Mouse (Mus musculus) lung, postnatal 10 days (tissue): Measurements from ENCODE around the gene Calu.
"Not testable (repeated sequence)": the region's sequence is repeated elsewhere in the genome, so short reads cannot be mapped to it uniquely, and the experiment has no call there.

Experiments used
- DNase-seq: peaks from one replicate; pipeline ENCODE4 v3.0.0; 2021

Gene Calu

DNA sequence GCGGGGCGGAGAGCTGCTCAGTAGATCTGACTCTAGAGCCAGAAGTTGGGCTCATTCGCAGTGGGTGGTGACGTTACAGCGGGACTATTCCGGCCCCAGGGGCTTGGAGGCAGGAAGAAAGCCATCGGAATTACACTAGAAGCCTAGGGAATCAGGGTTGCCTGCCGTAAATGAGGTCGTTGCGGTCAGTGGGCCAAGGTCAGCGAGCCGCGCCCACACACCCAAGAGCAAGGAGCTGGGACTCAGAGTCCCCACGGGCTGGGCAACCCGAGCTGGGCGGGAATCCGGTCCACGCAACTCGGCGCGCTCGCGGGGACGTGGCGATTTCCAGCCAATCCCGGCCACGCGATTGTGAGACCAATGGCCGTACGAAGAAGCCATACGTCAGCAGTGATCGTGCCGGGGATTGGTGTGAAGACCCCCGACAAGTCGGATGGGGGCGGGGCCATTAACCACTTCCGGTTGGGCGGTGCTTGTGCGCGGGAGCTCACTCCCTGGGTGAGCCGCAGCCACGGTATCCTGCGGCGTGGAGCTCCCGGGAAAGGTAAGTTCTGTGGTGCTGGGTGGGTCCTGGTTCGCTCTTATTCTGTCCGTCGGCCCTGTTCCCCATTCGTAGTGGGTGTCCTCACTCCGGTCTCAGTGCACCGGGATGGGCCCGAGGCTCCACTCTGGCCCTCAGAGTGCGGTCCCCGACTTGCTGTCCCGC is at the start of gene Calu:
Calu (plus strand) TSS at position 405 of the 706 bp plus-strand sequence.
- DNase-seq: peak; percentile 100

DNA sequence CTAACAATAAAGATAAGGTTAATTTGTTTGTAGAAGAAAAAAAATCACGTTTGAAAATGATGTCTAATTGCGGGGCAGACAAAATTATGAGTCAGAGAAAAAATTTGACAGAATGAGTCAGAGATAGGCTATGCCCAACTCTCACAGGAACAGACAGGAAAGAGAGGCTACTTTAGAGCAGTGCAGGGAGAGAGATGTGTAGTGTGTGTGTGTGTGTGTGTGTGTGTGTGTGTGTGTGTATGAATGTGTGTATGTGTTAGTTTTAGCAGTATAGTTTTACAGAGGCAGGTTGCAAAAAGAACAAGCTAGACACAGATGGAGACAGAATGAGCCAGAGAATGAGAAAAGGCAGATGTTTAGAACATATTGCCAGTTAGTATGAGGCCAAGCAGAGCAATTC is 48.8 kb upstream of the Calu start:
- DNase-seq: no peak

DNA sequence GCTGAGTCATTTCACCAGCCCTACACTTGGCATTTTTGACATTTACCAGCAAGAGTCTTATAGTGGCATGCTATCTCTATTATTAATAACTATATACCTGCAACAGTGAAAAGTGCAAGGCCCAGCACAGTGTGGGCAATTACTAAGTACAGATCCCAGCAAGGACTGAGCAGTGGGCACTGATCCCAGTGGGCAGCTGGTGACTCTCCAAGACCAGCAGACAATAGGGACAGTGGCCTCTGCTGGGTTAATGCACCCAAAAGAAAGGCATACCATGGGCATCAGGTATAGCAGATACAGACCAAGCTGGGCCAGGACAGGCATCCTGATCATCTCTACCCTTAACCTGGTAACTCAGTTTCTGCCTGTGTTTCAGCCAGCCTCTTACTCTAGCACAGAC is 44.6 kb upstream of the Calu start:
- DNase-seq: no peak

DNA sequence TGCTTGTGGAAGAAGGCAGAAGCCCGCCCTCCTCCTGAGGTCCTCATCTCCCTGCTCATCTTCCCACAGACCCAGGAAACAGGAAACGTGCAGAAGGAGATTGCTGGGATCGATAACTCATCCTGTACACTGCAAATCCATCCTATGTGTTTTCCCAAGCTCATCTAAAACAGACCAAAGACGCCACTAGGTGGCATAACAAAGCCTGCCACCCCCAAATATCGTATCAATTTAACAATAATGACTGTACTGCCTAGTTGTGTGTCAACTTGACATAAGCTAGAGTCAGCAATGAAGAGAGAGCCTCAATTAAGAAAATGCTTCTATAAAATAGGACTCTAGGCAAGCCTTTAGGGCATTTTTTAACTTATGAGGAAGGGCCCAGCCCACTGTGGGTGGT is 44.1 kb upstream of the Calu start:
- no peak for DNase-seq

DNA sequence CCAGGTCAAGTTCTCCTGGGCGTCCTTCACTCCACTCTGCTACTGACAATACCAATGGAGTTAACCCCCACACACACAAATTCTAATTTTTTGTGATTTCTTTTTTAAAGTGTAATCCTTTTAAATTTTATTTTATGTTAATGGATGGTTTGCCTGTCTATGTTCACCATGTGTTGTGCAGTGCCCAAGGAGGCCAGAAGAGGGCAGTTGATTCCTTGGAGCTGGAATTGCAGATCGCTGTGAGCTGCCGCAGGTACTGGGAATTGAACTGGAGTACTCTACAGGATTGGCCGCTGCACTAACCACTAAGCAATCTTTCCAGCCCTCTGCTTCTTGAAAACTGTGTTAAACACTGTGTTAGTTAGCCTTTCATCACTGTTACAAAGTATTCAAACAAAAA is 42.4 kb upstream of the Calu start:
- no peak for DNase-seq

DNA sequence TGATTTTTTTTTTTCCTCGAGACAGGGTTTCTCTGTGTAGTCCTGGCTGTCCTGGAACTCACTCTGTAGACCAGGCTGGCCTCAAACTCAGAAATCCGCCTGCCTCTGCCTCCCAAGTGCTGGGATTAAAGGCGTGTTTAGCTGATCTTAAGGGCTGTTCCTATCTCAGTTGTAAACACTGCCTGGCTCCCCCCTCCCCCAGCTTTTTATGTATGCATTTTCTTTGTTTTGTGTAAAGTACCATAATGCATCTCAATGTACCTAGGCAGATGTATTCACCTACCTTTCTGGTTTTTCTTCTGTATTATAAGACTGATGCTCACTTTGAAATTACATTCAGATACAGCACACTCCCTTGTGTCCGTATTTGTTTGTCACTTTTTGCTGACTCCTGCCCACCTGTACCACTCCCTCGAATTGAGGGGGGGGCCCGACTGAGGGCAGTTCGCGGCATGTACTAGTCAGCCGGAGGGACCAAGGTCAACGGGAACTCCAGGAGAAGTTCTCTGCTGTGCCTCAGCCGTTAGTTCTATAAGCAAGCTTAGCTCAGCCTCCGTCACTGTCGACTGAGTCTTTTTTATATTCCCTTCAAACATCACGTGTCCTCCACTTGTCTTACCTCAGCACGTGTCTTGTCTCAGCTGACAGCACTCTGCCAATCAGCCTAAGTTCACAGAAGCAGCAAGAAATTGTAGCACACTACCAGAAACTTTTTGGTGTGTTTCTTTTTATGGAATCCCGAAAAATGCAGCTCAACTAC is 38.8 kb upstream of the Calu start:
- no peak for DNase-seq

DNA sequence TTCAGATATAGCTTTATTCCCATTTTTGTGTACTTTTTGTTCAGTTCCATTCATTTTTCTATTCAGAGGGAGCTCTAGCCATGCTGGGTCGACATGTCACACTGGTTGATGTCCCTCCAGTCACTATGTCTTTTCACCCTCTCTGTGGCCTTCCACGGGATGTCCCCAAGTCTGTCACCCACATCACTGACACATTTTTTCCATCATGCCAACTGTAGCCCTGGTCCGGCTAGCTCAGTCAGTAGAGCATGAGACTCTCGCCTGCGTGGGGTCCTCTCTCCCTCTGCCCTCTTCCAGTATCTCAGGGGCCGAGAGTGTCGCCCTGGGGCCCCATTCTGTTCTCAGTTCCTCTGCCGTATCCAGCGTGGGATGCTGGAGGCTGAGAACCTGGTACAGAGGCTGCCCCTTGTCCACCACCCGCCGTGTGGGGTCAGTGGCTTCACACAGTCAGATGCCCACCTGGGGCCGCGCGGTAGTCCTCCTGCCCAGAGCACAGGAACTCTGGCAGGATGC is 34.1 kb upstream of the Calu start:
- DNase-seq: no peak

DNA sequence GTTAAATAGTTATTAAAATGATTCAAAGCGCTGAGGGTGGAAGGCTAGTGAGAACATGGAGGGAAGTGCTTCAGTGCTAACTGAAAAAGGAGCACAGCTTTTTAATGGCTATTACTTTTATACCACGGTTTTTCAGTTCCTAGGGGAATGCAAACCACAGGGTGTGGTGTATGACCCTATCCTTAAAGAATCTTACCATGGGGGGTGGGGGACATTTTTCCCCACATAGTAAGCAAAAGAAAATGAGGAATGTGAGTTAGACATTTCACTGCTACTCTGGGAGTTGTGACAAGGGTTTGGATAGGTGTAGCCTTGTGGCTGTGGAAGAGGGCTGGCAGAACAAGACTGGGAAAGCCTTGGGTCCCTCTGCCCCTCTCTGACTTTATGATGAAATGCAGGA is 30.6 kb upstream of the Calu start:
- DNase-seq: no peak

DNA sequence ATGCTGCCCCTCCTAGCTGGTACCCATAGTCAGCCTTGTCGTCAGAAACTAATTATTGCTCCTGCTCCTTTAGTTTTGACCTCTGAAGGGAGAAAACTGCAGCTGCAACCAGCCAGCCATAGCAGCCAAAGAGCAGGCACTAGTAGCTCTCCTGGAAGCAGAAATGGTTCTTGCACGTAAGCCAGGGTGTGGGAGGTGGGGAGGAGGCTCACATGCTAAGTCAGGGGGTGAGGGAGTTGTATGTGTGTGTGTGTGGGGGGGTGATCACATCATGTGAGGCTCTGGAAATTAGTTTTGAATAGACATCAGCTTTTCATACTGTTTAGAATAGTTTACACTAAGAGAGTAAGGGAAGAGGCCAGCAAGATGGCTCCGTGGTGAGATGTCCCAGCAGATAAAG is 29.9 kb upstream of the Calu start:
- DNase-seq: no peak

DNA sequence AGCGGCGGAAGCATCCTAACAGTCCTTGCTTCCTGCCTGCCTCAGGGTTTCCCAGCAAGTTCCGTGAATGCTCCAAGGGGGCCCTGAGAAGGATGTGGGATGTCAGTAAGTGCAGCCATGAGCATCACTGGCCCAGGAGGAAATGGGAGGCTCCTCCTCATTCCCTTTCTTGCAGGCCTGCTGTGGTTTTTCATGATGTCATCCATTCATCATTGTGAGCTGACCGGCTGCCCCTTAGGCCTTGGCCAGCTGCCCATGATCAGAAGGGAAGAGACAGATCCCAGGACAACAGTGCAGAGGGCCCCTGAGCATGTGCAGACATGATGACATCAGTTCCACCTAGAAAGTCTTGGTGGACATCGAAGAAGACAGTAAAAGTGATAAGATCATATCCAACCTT is 29.0 kb upstream of the Calu start, which contains the start of gene Fam71f1:
Fam71f1 (plus strand) TSS at position 262 of the 400 bp plus-strand sequence.
- peak; percentile 76 for DNase-seq

DNA sequence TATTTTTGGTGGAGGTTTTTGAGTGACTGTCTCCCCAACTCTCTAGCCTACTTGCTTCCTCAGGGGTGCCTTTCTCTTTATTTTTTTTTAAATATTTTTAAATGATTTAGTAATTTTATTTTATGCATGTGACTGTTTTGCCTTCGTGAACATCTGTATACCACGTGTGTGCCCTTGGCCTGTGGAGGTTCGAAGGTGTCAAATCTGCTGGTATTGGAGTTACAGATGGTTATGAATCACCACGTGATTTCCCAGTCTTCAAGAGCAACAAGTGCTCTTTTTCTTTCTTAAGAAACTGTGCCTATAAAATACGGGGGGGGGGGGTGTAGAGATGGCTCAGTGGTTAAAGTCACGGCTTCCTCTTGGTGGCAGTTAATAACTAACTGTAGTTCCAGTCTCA is 26.3 kb upstream of the Calu start:
- no peak for DNase-seq

DNA sequence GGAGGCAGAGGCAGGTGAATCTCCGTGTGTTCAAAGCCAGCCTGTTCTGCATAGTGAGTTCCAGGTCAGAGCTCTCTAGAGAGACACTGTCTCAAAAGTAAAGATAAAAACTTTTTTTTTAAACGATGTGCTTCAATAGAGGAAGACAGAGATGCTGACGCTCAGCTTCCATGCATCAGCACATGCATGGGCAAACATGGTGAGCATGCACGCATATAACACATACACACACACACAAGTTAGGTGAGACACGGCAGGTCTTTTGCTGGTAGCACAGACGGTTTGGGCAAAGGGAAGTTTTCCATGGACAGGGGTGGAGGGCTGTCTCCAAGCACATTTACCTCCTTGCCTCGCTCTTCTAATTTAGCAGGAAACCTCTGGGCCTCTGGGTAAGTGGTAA is 25.7 kb upstream of the Calu start:
- DNase-seq: no peak

DNA sequence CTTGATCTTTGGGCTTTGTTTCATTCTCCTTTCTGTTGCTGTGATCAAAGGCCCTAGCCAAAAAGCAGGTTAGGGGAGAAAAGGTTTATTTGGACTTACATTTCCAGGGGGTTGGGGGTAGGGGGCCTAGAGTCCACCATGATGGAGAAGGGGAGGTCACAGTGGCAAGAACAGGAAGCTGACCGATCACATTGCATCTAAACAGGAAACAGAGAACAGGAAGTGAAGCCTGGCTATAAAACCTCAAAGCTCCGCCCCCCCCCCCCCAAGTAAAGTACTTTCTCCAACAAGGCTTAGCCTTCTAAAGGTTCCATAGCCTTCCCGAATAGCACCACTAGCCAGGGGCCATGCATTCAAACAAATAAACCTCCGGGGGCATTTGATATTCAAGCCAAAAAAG is 25.1 kb upstream of the Calu start:
- no peak for DNase-seq

DNA sequence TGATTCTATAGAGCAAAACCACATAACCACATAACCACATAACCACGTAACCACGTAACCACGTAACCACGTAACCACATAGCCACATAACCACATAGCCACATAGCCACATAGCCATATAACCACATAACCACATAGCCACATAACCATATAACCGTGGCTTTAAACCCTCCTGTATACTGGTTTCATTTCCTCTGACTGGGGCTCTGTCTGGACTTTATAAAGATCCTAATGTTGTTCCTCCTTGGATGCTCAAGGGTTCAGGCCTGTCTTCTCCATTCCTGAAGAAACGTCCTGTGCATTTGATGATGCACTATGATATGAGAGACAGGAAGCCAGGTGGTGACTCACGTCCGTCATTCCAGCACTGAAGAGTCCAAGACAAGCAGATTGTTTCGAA is 20.9 kb upstream of the Calu start:
- no peak for DNase-seq

DNA sequence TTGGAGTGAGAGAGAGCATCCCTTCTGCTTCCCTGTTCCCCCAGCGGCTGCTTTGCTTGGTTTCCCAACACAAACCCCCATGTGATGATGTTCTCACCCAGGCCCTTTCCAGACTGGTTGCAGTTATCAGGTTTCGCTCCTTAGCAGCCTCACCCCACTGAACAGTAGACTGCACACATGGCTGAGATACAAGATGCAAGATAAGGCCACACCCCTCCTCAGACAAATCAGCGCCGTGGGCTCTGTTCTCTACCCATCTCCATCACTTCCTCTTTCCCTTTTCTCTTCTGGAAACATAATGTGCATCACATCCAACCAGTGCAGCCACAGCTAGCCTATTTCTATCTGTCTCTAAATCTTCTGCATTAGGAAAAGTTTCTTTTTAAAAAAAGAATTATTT is 18.4 kb upstream of the Calu start:
- no peak for DNase-seq

DNA sequence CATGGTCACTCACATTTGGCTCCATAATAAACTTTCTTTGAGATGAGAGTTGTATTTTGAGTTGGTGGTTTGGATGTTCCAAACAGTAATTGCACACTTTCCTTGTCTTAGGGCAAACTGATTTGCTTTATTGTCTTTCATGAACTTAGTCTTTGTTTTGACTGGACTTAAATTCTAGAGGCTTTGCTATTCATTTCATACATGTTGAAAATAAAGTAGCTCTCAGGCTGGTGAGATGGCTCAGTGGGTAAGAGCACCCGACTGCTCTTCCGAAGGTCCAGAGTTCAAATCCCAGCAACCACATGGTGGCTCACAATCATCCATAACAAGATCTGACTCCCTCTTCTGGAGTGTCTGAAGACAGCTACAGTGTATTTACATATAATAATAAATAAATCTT is 1.4 kb upstream of the Calu start:
- DNase-seq: not testable (repeated sequence)

DNA sequence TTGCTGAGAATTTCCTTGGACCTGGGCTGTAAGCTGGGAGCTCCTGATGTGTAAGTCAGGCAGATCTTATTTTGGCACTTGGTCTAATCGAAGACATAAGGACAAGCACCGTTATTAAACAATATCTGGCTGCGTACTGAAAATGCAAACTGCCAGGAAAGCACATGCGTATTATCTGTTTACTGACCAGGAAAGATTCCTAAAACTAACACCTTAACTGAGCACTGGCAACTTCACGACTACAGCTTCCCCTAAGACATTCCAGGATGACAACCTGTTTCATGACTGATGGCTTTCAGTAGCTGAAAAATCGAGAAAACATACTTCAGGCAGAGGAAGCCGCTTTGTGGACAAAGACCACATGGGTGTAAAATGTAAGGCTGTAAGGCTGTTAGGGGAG is 680 bp upstream of the Calu start:
- DNase-seq: no peak

DNA sequence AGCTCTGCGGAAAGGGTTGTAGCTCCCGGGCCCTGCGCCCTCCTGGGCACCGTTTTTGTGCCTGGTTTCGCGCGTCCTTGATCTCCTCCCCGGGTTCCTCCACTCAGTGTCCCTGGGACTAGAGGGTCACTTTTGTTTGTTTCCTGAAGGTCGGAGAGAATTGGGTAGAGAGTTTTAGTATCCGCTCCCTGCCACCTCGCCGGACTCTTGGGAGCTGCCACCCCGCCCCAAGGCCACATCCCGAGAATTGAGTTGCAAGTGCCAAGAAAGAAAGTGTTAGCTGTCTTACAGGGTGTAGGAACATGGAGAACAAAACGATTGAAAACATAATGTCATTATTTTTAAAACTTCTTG is 479 bp downstream of the Calu start:
- no peak for DNase-seq

DNA sequence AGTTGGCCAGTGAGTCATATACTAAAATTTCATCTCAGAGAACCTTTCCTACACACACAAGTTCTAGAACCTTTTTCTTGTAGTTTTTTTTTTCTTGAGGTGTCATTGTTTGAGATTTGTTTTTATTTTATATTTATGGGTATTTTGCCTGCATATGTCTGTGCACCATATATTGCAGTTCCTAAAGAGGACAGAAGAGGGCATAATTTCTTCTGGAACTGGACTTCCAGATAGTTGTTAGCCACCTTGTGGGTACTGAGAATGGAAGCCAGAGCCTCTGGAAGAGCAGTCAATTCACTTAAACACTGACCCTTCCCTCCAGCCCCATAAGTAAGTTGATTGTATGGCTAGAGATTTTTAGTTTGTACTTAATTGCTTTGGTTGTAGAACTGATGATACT is 3.7 kb downstream of the Calu start:
- DNase-seq: no peak

DNA sequence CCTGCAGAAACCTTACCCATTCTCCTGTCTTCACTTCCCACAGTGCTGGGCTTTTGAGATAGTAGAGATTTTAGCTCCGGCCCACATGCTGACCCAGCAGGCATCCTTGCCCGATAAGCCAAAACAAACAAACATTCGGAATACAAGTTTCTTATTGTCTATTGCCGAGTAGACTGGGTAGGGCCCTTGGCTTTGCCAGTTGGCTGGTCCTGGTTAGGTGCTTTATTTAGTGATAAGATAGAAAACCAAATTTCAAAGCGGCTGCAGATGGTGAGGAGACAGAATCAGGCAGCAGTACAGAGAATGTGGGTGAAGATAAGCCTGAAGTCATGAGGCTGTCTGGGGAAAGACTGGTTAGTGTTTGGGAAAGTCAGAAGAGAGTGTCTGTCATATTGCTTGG is 4.9 kb downstream of the Calu start:
- DNase-seq: no peak

DNA sequence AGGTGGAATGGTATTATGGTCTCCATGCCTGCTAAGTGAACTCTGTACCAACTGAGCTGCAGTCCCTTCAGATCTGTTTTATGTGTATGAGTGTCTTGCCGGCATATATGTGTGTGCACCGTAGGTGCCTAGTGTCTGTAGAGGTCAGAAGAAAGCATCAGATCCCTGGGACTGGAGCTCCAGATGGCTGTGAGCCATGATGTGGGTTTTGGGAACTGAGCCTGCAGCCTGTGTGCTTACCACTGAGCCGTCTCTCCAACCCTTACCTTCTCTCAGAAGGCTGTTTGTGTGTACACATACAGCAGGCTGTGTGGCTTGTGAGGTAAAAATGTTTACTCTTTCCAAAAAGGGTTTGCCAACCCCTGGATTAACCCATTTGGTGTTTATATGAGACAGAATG is 11.5 kb downstream of the Calu start:
- no peak for DNase-seq

DNA sequence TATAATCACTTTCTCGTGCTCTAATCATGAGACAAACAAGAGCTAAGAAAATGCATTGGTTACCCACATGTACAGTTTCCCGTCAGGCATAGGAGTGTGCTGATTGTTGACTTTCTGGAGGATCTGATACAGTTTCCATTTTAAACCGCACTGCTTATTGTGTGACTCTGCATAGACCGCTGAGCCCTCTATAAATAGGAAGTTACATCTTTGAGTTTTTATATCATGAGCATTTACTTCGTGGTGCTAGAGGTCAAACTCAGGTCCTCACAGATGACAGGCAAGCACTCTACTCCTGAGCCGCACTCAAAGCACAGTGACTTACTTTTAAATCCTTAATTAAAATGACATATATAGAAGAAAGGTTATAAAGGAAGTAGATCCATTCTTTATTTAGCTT is 12.3 kb downstream of the Calu start:
- DNase-seq: no peak

DNA sequence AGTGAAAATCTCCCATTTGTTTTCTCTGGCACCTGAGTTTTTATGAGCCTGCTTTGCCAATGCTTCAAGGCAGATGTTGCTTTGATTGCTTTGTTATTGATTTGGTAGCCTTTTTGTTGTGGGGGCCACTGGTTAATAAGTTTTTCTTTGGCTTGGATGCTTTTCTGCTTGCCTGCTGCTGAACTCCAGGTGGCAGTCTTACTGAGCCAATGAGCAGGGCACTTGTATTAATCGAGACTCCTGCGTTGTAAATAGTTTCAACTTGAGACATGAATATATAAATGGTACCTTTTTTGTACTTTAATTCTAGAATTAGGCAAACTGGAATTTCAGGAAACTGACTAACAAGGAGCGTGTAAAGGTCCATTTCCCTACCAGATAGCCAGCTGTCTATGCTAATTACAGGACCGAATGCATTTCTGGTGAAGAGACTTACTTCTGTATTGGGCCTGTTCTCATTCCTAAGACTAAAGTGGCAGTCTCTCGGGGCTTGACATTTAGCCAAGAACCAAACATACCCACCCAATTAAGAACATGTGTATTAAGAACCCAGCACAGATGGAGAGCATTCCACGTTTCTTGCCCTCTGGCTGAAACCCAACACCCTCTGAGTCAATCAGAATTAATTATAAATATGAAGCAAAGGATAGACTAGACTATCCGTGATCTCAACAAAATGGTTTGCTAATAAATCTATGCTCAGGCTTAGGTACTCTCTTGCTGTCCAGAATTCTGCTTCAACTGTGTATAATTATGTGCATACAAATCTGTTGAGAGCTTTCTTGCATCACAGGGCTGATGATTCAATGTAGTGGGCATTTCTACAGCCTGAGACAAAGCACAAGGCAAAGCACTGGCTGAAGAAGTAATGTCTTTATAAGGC is 14.6 kb downstream of the Calu start:
- DNase-seq: no peak

DNA sequence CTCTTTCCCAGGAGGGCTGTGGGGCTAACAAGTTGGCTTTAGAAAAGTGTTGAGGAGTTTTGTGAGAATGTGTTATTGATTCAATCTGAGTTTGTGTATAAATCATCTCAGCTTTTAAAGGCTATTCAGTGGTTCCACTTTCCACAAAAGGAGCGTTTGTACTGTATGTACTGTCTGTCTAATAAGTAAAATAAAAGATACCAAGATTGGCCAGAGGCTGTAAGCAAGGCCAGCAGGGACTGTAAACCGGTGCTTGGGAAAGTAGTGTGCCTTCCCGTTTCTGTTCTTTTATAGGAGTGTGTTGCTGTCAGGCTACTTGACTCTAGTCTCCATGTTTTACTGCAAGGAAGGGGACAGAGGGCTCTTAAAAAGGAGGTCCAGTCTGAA is 15.3 kb downstream of the Calu start:
- no peak for DNase-seq
